Mouse (Mus musculus): Measurements from ENCODE around the gene Vps13d. TPM values are rescaled to one million over a fixed set of nuclear protein-coding genes. Genes with fewer than 3 reads are reported as not detected.

The Vps13d gene
- polyA plus RNA-seq, 1 experiment: 23.5 TPM

DNA sequence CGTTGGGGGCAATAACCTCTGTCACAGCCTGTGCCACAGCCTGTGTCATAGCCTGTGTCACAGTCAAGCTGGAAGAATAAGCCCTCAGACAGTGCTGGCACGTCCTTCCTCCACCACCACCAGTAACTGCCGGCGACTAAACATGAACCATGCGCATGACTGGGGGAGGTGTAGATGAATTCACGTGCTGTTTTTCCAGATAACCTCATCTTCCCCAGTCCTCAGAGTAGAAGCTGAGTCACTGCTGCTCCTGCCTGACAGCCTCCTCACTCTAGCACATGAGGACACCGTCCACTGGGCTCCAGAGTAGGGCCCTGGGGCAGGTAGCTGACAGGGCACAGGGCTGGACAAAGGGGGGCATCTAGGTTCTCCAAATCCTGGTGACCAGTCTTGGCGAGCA lies 27.3 kb upstream of the Vps13d start:
- Histone ChIP-seq H3K4me3 (ENCODE audit: control insufficient read depth, insufficient read depth, low read length) (no peak overlapping the region), H3K4me1 (replicated peaks; ENCODE audit: control insufficient read depth, insufficient read depth, low read length) (peaks cover 34% of the 10 kb centered on the region), H3K27me3 (ENCODE audit: control insufficient read depth, insufficient read depth, low read length) (no peaks in the 10 kb centered on the region), H3K27ac (ENCODE audit: control insufficient read depth, insufficient read depth, low read length) (peak overlapping the region; percentile 17; the same call in 1 of the 2 replicates), H3K36me3 (ENCODE audit: control insufficient read depth, insufficient read depth, low read length) (no peaks in the 10 kb centered on the region; the same call in 1 of the 2 replicates)
- 49% methylated on average over 8 of the region's 8 CpGs for WGBS
- TF ChIP-seq CTCF (IDR thresholded peaks at IDR 0.05; ENCODE audit: borderline replicate concordance, control insufficient read depth, extremely low read depth, insufficient read depth, low read length, poor library complexity): no peak
- DNase-seq: no peak

DNA sequence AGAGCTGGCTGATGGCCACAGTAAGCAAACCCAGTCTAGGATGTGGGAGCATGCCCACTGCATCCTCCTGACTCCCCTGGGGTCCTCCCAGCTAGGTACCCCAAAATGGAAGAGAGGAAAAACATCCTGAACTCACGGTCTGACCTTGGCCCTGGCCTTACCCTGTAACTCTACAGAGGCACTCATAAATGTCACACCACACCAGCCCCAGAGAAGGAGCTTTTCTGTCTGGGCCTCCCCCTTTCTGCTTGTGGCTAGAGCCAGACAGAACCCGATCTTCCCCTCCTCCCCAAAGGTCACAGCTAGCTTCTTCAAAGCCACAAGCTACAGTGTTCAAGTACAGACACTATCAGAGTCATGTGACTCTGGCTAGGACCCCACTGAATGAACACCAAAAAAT lies 26.6 kb upstream of the Vps13d start:
- Histone ChIP-seq H3K27ac (ENCODE audit: control insufficient read depth, insufficient read depth, low read length) (peak overlapping the region; percentile 71), H3K4me3 (ENCODE audit: control insufficient read depth, insufficient read depth, low read length) (no peak overlapping the region), H3K4me1 (replicated peaks; ENCODE audit: control insufficient read depth, insufficient read depth, low read length) (peaks cover 34% of the 10 kb centered on the region), H3K36me3 (ENCODE audit: control insufficient read depth, insufficient read depth, low read length) (no peaks in the 10 kb centered on the region; the same call in 1 of the 2 replicates), H3K27me3 (ENCODE audit: control insufficient read depth, insufficient read depth, low read length) (no peaks in the 10 kb centered on the region)
- no peak for DNase-seq
- TF ChIP-seq CTCF (IDR thresholded peaks at IDR 0.05; ENCODE audit: borderline replicate concordance, control insufficient read depth, extremely low read depth, insufficient read depth, low read length, poor library complexity) (no peak), POLR2A (IDR thresholded peaks at IDR 0.05; ENCODE audit: control insufficient read depth, extremely low read depth, insufficient read depth, low read length, poor library complexity) (no peak)
- 23% methylated on average over 2 of the region's 2 CpGs for WGBS

DNA sequence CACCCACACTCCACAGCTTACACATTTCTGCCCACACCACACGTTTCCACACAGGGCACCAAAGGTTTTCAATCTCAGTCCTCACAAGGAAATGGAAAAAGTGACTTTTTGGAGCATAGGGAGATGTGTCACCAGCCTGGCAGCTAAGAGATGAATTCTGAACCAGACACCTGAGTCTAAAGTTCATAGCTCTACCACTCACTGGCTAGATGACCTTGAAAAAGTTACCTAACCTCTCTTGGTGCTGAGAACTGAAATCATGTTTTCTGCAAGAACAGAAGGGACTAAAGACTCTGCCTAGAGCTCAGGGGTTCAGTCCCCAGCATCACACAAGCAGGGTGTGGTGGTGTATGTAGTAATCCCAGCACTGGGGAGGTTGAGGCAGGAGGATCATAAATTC lies 25.2 kb upstream of the Vps13d start:
- peaks cover 34% of the 10 kb centered on the region for H3K4me1 ChIP-seq (replicated peaks; ENCODE audit: control insufficient read depth, insufficient read depth, low read length)

DNA sequence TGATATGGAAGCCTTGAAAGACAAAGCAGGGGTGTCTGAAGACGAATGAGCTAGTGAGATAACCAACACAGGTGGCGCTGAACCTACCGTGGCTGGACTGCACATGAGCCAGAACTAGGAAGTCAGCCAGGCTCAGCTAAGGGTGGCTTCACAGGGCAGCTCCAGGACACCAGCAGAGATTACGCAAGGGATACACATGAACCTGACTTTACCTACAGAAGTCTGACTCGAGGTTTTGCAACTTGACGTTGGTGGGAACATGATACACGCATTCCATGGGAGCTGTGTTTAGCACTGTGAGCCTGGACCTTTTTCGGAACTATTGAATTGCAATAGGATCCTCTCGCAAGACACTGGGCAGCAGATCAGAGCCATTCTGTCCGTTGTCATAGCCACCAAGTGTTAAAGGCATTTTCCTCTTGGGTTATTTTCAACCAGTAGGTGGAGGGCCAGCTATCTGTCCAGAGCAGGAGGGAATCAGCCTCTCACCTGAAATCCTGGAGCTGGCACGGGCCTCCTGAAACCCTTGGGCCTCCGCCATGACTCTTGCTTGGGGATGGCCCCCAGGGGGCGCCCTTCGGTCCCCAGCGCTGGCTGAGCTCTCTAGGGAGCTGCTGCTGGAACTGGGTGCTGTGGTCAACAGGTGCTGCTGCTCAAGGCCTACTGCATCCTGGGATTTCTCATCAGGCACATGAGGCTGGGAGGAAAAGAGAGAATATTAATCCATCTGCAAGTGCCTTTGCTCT lies 24.6 kb upstream of the Vps13d start:
- H3K4me1 ChIP-seq (replicated peaks; ENCODE audit: control insufficient read depth, insufficient read depth, low read length): peaks cover 28% of the 10 kb centered on the region
- no peak overlapping the region for H3K4me3 ChIP-seq (ENCODE audit: control insufficient read depth, insufficient read depth, low read length)
- no peak overlapping the region for H3K27ac ChIP-seq (ENCODE audit: control insufficient read depth, insufficient read depth, low read length)
- TF ChIP-seq POLR2A (IDR thresholded peaks at IDR 0.05; ENCODE audit: control insufficient read depth, extremely low read depth, insufficient read depth, low read length, poor library complexity) (no peak), CTCF (IDR thresholded peaks at IDR 0.05; ENCODE audit: borderline replicate concordance, control insufficient read depth, extremely low read depth, insufficient read depth, low read length, poor library complexity) (peak; percentile 90)
- no peaks in the 10 kb centered on the region for H3K27me3 ChIP-seq (ENCODE audit: control insufficient read depth, insufficient read depth, low read length)
- WGBS: 78% methylated on average over 15 of the region's 15 CpGs
- peak; percentile 72 for DNase-seq
- no peaks in the 10 kb centered on the region; the same call in 1 of the 2 replicates for H3K36me3 ChIP-seq (ENCODE audit: control insufficient read depth, insufficient read depth, low read length)

More for the DNA sequence above, 25.2 kb upstream of the Vps13d start:
- Histone ChIP-seq H3K27me3 (ENCODE audit: control insufficient read depth, insufficient read depth, low read length) (no peaks in the 10 kb centered on the region), H3K36me3 (ENCODE audit: control insufficient read depth, insufficient read depth, low read length) (no peaks in the 10 kb centered on the region; the same call in 1 of the 2 replicates), H3K27ac (ENCODE audit: control insufficient read depth, insufficient read depth, low read length) (no peak overlapping the region), H3K4me3 (ENCODE audit: control insufficient read depth, insufficient read depth, low read length) (no peak overlapping the region)
- DNase-seq: no peak
- 85% methylated on average over 1 of the region's 1 CpGs for WGBS
- TF ChIP-seq CTCF (IDR thresholded peaks at IDR 0.05; ENCODE audit: borderline replicate concordance, control insufficient read depth, extremely low read depth, insufficient read depth, low read length, poor library complexity) (no peak), POLR2A (IDR thresholded peaks at IDR 0.05; ENCODE audit: control insufficient read depth, extremely low read depth, insufficient read depth, low read length, poor library complexity) (no peak)

DNA sequence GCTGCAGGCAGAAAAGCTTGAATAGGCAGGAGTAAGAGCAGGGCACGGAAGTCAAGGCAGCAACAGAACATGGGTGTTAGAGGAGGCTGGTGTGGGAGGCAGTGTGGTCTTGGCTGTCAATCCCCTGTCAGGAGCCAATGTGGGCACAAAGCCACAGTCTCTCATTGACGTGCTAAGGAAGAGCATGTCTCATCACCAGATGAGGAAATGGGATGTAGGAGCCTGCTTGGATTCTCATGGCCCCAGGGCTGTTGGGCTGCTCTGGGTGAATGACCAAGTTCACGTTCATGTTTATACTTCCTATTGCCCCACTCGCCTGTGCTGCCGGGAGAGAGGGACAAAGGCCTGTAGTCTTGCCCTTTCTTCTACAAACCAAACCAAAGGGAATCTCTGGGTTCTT lies 23.0 kb upstream of the Vps13d start:
- TF ChIP-seq POLR2A (IDR thresholded peaks at IDR 0.05; ENCODE audit: control insufficient read depth, extremely low read depth, insufficient read depth, low read length, poor library complexity) (no peak), CTCF (IDR thresholded peaks at IDR 0.05; ENCODE audit: borderline replicate concordance, control insufficient read depth, extremely low read depth, insufficient read depth, low read length, poor library complexity) (no peak)
- DNase-seq: no peak
- Histone ChIP-seq H3K4me1 (replicated peaks; ENCODE audit: control insufficient read depth, insufficient read depth, low read length) (peaks cover 24% of the 10 kb centered on the region), H3K4me3 (ENCODE audit: control insufficient read depth, insufficient read depth, low read length) (no peak overlapping the region), H3K27me3 (ENCODE audit: control insufficient read depth, insufficient read depth, low read length) (no peaks in the 10 kb centered on the region), H3K27ac (ENCODE audit: control insufficient read depth, insufficient read depth, low read length) (no peak overlapping the region), H3K36me3 (ENCODE audit: control insufficient read depth, insufficient read depth, low read length) (no peaks in the 10 kb centered on the region; the same call in 1 of the 2 replicates)
- WGBS: 98% methylated on average over 5 of the region's 5 CpGs

DNA sequence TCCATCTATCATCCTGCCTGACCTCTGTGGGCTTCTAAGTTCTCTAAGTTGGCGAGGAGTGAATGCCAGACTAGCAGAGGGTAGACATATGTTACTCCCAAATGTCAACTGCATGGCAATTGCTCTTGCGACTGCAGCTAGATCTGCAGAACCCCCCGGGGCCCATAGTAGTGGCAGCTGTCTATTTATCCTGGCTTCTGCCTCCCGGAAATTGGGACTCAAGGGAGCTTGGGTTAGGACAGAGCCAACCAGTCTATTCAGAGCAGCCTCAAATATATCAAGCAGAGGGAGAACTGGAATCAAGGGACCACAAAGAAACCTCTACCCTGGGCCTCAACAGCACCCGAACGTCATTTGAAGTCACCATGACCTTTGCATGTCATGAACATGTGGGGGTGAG lies 22.2 kb upstream of the Vps13d start:
- no peaks in the 10 kb centered on the region for H3K27me3 ChIP-seq (ENCODE audit: control insufficient read depth, insufficient read depth, low read length)
- H3K4me1 ChIP-seq (replicated peaks; ENCODE audit: control insufficient read depth, insufficient read depth, low read length): peaks cover 21% of the 10 kb centered on the region
- no peak for TF ChIP-seq CTCF (IDR thresholded peaks at IDR 0.05; ENCODE audit: borderline replicate concordance, control insufficient read depth, extremely low read depth, insufficient read depth, low read length, poor library complexity)
- no peak for TF ChIP-seq POLR2A (IDR thresholded peaks at IDR 0.05; ENCODE audit: control insufficient read depth, extremely low read depth, insufficient read depth, low read length, poor library complexity)
- H3K27ac ChIP-seq (ENCODE audit: control insufficient read depth, insufficient read depth, low read length): no peak overlapping the region
- DNase-seq: no peak
- no peaks in the 10 kb centered on the region; the same call in 1 of the 2 replicates for H3K36me3 ChIP-seq (ENCODE audit: control insufficient read depth, insufficient read depth, low read length)
- 97% methylated on average over 6 of the region's 6 CpGs for WGBS
- no peak overlapping the region for H3K4me3 ChIP-seq (ENCODE audit: control insufficient read depth, insufficient read depth, low read length)
